Mouse (Mus musculus) T-helper 1 cell (primary cell): ENCODE results near the gene Lbr.

Experiments used
- in situ Hi-C: fragments of 300-600 bp; cut with MboI, MseI; formaldehyde crosslinking; loops from one replicate; pipeline ENCODE4 v1.15.1; 2025; ENCODE audit warnings: high pct_unique_total_duplicates

The Lbr gene

GRCm38 (mm10) chr1:181789952-181790351 is 52.9 kb downstream of the Lbr start:
- in situ Hi-C loops = loop anchor here (10.0 kb wide), 1 partner anchor 935 kb away; no protein-coding TSS in a partner anchor

GRCm38 (mm10) chr1:181782600-181782999 is 60.2 kb downstream of the Lbr start:
- in situ Hi-C loops = loop anchor here (10.0 kb wide), 1 partner anchor 942 kb away; no protein-coding TSS in a partner anchor

- in situ Hi-C loops = no loop called here
These were observed 66.3 kb downstream of the Lbr start for GRCm38 (mm10) chr1:181776541-181776940.

- in situ Hi-C loops = no loop called here
These were observed 71.0 kb downstream of the Lbr start for GRCm38 (mm10) chr1:181771871-181772270.

GRCm38 (mm10) chr1:181769392-181769791 is 73.5 kb downstream of the Lbr start:
- in situ Hi-C loops = no loop called here
